Mouse (Mus musculus) midbrain, embryonic 11.5 days (tissue): ENCODE data around the gene Htra2. TPM values are rescaled to one million over a fixed set of nuclear protein-coding genes. Genes with fewer than 3 reads are reported as not detected.

Experiments
- ATAC-seq: fragments of 200-750 bp; cut with Nextera tagmentation; 2 replicates; pipeline ENCODE4 v1.8.0; 2017; ENCODE audit warnings: moderate TSS enrichment, moderate library complexity; ENCODE audit not compliant: low FRiP score
- DNase-seq: peaks from one replicate; pipeline ENCODE4 v3.0.0; 2015; ENCODE audit warnings: low spot score; ENCODE audit errors: missing footprints
- H3K27ac ChIP-seq: fragments of 300-500 bp; sonication (generic); 2 replicates; pipeline ENCODE4 v1.5.1; 2014; ENCODE audit warnings: low read depth, low read length
- H3K27me3 ChIP-seq: fragments of 300-500 bp; sonication (generic); 2 replicates; pipeline ENCODE4 v1.6.1; 2014; ENCODE audit warnings: mild to moderate bottlenecking, low read length, moderate library complexity, mixed read lengths; ENCODE audit not compliant: control insufficient read depth, insufficient read depth
- H3K36me3 ChIP-seq: fragments of 300-500 bp; sonication (generic); 2 replicates; pipeline ENCODE4 v1.6.1; 2014; ENCODE audit warnings: mild to moderate bottlenecking, low read length, moderate library complexity, mixed read lengths; ENCODE audit not compliant: control insufficient read depth, insufficient read depth
- H3K4me1 ChIP-seq: fragments of 300-500 bp; sonication (generic); 2 replicates; pipeline ENCODE4 v1.6.1; 2014; ENCODE audit warnings: low read length; ENCODE audit not compliant: control insufficient read depth, insufficient read depth
- H3K4me2 ChIP-seq: fragments of 300-500 bp; sonication (generic); 2 replicates; pipeline ENCODE4 v1.6.1; 2014; ENCODE audit warnings: mild to moderate bottlenecking, moderate library complexity
- H3K4me3 ChIP-seq: fragments of 300-500 bp; sonication (generic); 2 replicates; pipeline ENCODE4 v1.5.1; 2014; ENCODE audit warnings: low read depth, low read length
- H3K9ac ChIP-seq: fragments of 300-500 bp; sonication (generic); 2 replicates; pipeline ENCODE4 v1.6.1; 2014; ENCODE audit warnings: low read length
- H3K9me3 ChIP-seq: fragments of 300-500 bp; sonication (generic); 2 replicates; pipeline ENCODE4 v1.6.1; 2016; ENCODE audit warnings: low read length; ENCODE audit not compliant: control insufficient read depth
- WGBS: fragments of 180-500 bp; shearing (Covaris S2); extraction: QIAGEN DNeasy Blood & Tissue Kit; methylation state at CpG from one replicate; pipeline ENCODE4 v1.1.7; 2014; 5-methylcytosine and 5-hydroxymethylcytosine counted together
- polyA plus RNA-seq: library from polyadenylated mRNA; unstranded; fragments of >200 nt; fragmentation: Nextera tagmentation; extraction: Ambion mirVana; gene quantifications from 2 replicates; pipeline ENCODE4 v1.2.1, GENCODE M21; 2014

Htra2 gene
- polyA plus RNA-seq, 1 experiment from 2014 or later = 28.2 TPM

DNA sequence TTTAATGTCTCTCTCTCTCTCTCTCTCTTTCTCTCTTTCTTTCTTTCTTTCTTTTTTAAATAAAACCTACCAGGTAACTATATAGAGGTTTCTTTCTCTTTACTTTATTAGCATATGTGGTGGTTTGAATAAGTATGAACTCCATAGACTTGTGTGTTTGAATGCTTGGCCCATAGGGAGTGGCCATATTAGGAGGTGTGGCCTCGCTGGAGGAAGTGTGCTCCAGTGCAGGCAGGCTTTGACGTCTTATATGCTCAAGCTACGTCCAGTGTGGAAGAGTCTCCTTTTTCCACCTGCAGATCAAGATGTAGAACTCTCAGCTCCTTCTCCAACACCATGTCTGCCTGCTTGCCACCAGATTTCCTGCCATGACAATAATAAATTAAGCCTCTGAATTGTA is 36.0 kb downstream of the Htra2 start:
- H3K4me2 ChIP-seq = no peak overlapping the region
- no peaks in the 10 kb centered on the region for H3K9me3 ChIP-seq
- no peaks in the 10 kb centered on the region for H3K4me1 ChIP-seq
- H3K9ac ChIP-seq = no peak overlapping the region
- DNase-seq = peak; percentile 62
- no peaks in the 10 kb centered on the region for H3K36me3 ChIP-seq
- WGBS = 71% methylated on average over 3 of the region's 3 CpGs
- ATAC-seq = no peak
- no peaks in the 10 kb centered on the region for H3K27me3 ChIP-seq
- H3K4me3 ChIP-seq = no peak overlapping the region
- H3K27ac ChIP-seq = no peak overlapping the region

DNA sequence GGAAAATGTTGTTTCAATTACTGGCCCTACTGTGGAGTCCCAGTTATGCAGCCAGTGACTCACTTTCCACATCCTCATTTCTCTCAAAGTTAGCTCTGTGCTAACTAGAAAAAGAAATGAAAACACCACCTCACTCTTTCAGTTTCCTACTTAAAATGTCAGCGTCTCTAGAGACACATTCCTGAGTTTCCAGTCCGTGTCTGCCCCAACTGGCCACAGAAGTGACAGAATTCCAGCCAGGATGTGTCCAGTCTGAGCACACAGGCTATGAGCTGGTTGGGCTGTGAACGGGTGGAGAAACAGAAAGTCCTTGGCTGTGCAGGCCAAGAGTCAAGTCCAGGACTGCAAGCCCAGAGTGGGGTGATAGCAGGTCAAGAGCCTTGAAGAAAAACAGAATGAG is 37.9 kb downstream of the Htra2 start:
- no peak overlapping the region for H3K4me2 ChIP-seq
- DNase-seq (no peak), ATAC-seq (no peak)
- H3K27ac ChIP-seq = no peak overlapping the region
- H3K9me3 ChIP-seq = no peaks in the 10 kb centered on the region
- no peaks in the 10 kb centered on the region for H3K4me1 ChIP-seq
- no peak overlapping the region for H3K4me3 ChIP-seq
- H3K9ac ChIP-seq = no peak overlapping the region
- H3K27me3 ChIP-seq = no peaks in the 10 kb centered on the region
- no peaks in the 10 kb centered on the region for H3K36me3 ChIP-seq
- WGBS = 74% methylated on average over 3 of the region's 3 CpGs

DNA sequence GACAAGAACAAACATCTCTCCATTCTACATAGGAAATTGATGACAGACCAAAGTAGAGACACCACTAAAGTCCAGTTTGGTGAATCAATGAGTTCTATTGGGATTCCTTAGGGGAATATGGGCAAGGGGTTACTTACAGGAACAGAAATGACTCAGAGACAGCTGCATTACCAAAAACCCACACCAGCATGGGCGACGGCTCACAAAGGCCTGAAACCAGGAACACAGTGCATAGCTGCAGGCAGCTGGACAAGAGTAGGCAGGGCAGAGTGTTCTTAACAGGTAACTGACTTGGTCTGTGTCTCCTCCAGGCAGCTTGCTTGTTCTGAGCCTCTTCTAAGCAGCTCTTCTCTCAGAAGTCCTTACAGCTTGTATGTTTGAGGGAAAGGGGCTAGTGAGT is 39.3 kb downstream of the Htra2 start:
- no peak for ATAC-seq

DNA sequence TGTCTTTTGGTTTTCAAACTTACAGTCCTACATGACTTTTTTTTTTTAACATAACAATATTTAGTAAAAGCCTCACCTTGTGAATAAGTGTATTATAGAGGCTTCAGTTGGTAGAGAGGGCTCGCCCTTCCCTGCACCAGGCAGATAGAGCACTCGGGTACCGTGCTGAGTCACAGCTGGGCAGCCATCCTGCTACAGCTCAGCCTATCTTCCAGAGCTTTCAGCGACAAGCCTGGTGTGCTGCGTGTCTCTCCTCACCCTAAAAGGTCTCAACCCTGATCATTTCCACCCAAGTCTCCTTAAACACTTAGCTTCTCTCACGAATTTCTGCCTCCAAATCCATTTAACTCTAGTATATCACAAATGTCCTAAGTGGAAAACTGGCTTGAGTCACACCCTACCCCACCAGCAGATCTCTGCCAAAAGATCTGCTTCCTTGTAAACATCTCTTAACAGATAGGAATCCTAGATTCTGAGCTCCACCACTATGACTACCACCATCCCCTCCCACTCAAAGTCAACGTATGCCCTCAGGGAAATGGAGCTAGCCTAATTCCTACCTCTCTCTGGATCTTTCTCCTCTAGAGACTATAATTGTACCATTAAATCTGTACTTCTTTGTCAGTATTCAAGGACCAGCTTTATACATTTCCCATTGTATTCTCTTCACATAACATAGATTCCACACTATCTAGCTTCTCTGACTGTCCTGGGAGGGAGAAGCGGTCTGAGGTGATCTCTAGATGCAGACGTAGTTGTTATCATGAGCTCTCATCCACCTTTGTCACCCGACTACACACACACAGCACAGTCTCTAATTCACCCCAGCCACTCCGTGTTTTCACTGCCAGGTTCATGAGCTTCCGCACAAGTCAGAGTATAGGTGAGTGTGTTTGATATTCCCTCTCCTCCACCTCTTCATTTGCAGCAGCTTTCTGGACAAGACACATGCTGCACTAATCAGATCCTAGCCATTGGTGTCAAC is 40.3 kb downstream of the Htra2 start:
- H3K27ac ChIP-seq = no peak overlapping the region
- WGBS = 75% methylated on average over 12 of the region's 12 CpGs

More for the DNA sequence above, 39.3 kb downstream of the Htra2 start:
- Histone ChIP-seq H3K9me3 (no peaks in the 10 kb centered on the region), H3K4me1 (no peaks in the 10 kb centered on the region), H3K36me3 (no peaks in the 10 kb centered on the region), H3K9ac (no peak overlapping the region), H3K4me2 (no peak overlapping the region), H3K27ac (no peak overlapping the region), H3K4me3 (no peak overlapping the region), H3K27me3 (no peaks in the 10 kb centered on the region)
- DNase-seq = no peak
- 94% methylated on average over 2 of the region's 2 CpGs for WGBS

DNA sequence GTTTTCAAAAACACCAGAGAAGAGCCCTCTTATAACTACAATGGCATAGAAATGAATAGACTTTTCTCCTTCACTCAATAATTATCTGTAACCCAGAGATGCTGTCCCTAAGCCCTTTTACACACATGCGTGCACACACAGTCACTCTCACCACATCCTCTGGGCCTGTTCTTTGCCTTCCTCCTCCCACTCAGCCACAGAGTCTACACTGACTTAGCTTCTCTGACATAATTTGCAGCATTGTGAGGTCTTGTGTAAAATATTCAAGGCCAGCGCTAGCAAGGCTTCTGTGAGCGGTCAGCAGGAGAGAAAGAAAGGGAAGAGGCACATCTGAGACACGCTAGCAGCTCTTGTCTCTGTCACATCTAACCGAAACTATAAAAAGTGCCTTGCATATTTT is 41.6 kb downstream of the Htra2 start:
- no peaks in the 10 kb centered on the region for H3K4me1 ChIP-seq
- no peak overlapping the region for H3K27ac ChIP-seq
- no peak overlapping the region for H3K4me2 ChIP-seq
- 80% methylated on average over 5 of the region's 5 CpGs for WGBS
- no peak overlapping the region for H3K9ac ChIP-seq
- no peaks in the 10 kb centered on the region for H3K36me3 ChIP-seq
- no peaks in the 10 kb centered on the region for H3K9me3 ChIP-seq
- no peak for DNase-seq
- H3K27me3 ChIP-seq = no peaks in the 10 kb centered on the region
- no peak for ATAC-seq
- H3K4me3 ChIP-seq = no peak overlapping the region

More for the DNA sequence above, 40.3 kb downstream of the Htra2 start:
- no peak overlapping the region for H3K4me3 ChIP-seq
- DNase-seq (no peak), ATAC-seq (no peak)
- H3K4me2 ChIP-seq = no peak overlapping the region
- no peaks in the 10 kb centered on the region for H3K4me1 ChIP-seq
- no peak overlapping the region for H3K9ac ChIP-seq
- no peaks in the 10 kb centered on the region for H3K9me3 ChIP-seq
- no peaks in the 10 kb centered on the region for H3K27me3 ChIP-seq
- no peaks in the 10 kb centered on the region for H3K36me3 ChIP-seq

DNA sequence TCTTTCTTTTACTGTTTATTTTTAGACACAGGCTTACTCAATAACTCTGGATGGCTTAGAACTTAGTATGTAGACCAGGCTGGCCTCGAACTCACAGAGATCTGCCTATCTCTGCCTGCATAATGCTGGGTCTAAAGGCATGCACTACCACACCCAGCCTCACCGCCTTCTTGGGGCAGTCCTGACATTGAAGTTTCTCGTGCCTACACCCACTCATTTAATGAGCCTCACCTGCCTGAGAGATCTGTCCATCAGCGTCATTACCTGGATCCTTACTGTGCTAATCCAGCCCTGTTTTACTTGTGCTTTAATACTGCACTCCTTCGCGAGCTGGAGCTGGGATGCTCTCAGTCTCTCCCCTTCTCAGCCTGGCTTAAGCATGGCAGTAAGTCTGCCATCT is 43.3 kb downstream of the Htra2 start:
- H3K27me3 ChIP-seq = no peaks in the 10 kb centered on the region
- ATAC-seq (no peak), DNase-seq (no peak)
- no peak overlapping the region for H3K4me3 ChIP-seq
- no peak overlapping the region for H3K9ac ChIP-seq
- H3K4me1 ChIP-seq = no peaks in the 10 kb centered on the region
- no peaks in the 10 kb centered on the region for H3K9me3 ChIP-seq
- H3K4me2 ChIP-seq = no peak overlapping the region
- H3K36me3 ChIP-seq = no peaks in the 10 kb centered on the region
- H3K27ac ChIP-seq = no peak overlapping the region
- 80% methylated on average over 6 of the region's 6 CpGs for WGBS

DNA sequence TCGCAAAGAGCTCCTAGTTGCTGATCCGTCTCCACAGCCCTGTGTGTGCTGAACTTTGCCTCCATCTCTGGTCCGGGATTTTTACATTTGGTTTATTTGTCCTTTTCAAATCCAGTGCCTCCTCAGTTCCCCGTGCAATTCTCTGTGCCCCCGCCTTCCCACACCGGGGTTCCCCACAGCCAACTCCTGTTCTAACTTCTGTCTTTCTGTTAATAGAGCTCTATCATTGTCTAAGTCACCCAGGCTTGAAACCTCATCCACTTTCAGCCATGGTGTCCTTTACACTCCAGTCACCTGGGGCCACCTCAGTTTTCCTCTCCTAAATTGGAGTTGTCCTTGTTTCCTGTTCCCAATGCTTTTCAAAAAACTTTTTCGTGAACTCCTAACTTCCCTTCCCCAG is 43.8 kb downstream of the Htra2 start:
- no peak overlapping the region for H3K27ac ChIP-seq
- no peaks in the 10 kb centered on the region for H3K27me3 ChIP-seq
- no peaks in the 10 kb centered on the region for H3K4me1 ChIP-seq
- DNase-seq (no peak), ATAC-seq (no peak)
- H3K9me3 ChIP-seq = no peaks in the 10 kb centered on the region
- H3K4me2 ChIP-seq = no peak overlapping the region
- WGBS = 86% methylated on average over 7 of the region's 7 CpGs
- no peak overlapping the region for H3K4me3 ChIP-seq
- no peaks in the 10 kb centered on the region for H3K36me3 ChIP-seq
- no peak overlapping the region for H3K9ac ChIP-seq

DNA sequence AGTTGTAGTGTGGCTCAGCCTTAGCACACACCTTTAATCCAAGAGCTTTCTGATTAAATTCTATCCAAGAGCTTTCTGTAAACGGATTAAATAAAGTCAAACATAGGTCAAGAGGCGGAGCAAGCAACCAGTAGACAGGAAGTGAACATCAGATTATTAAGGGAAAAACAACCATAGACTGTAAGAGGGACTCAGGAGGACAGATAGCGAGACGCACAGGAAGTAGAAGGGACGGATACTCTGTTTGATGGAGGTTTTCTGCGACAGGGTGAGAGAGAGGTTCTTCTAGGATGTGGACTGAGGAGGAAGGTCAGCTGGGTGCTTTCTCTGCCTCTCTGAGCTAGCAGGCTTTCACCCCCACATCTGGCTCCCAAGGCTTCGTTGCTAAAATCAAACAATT is 45.1 kb downstream of the Htra2 start:
- Histone ChIP-seq H3K9me3 (no peaks in the 10 kb centered on the region), H3K27ac (no peak overlapping the region), H3K4me3 (no peak overlapping the region), H3K4me1 (no peaks in the 10 kb centered on the region), H3K9ac (no peak overlapping the region), H3K36me3 (no peaks in the 10 kb centered on the region), H3K4me2 (no peak overlapping the region), H3K27me3 (no peaks in the 10 kb centered on the region)
- ATAC-seq (no peak), DNase-seq (no peak)
- 77% methylated on average over 7 of the region's 7 CpGs for WGBS

DNA sequence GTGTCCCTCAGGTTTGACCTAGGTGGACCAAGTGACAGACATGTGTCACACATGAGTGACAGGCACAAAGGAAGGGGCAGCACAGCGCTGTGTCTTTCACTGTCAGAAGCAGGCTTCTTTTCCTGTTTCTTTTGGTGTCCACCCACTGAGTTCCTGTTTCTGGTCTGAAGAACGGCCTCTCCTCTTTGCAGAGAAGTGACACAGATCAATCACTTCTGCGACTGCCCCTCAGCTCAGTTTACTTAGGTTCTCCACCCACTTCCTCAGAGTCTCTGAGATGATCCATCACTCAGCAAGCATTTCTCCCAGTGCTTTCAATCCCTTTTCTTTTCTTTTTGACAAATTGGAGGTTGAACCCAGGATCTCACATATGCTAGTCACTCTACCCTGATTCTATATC is 46.4 kb downstream of the Htra2 start:
- H3K4me1 ChIP-seq = no peaks in the 10 kb centered on the region
- ATAC-seq = no peak
- no peak for DNase-seq
- no peak overlapping the region for H3K4me2 ChIP-seq
- H3K9ac ChIP-seq = no peak overlapping the region
- H3K27ac ChIP-seq = no peak overlapping the region
- H3K4me3 ChIP-seq = no peak overlapping the region
- 79% methylated on average over 3 of the region's 3 CpGs for WGBS
- no peaks in the 10 kb centered on the region for H3K9me3 ChIP-seq
- H3K36me3 ChIP-seq = no peaks in the 10 kb centered on the region
- no peaks in the 10 kb centered on the region for H3K27me3 ChIP-seq
